Mouse (Mus musculus) B cell, adult (primary cell): Measurements from ENCODE around the gene Olfr891. TPM values are rescaled to one million over a fixed set of nuclear protein-coding genes. Genes with fewer than 3 reads are reported as not detected.

ENCODE experiments used
- total RNA-seq: library from RNA; stranded (reverse); gene quantifications from 4 replicates; pipeline ENCODE4 v1.2.4, GENCODE M21; 2023; ENCODE audit not compliant: inconsistent age

Olfr891 gene
- not detected in 4 replicates for total RNA-seq

DNA sequence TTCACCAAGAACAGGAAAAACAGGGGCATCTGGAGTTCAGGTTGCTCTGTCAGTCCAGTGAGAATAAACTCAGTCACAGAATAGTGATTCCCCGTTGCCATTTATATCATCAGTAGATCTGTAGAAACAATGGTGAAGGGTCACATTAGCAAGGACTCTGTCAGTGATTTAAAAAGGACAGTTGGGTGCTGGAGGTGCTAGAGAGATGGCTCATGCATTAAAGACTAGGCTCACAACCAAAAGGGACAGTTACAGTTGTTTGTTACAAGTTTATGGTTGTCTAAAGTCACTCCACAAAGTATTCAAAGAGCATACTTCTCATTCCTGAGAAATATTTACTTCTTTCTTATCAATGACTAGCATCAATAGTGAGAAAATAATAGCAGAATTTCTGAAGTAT, at the start of gene Olfr891:
Gene Olfr891 (minus strand): TSS at position 101 of the 400 bp plus-strand sequence.

DNA sequence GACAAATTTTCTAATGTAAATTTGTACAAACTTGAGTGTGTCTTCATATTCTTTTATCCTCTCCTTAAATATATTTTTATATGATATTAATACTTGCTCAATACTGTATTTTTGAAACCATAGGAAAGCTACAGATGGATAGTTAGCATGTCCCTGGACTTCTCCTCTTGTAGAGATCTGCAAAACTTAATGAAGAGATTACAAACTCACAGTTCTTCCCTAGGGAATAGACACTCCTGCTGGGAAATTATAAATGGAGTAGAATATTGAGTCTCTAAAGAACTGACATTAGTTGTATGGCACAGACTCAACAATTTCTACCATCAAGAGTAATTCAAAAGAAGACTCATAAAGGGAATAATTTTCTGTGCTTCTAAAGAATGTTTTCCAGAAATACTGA, 37.1 kb upstream of the Olfr891 start, which contains the start of gene Olfr894:
Gene Olfr894 (plus strand): TSS at position 301 of the 400 bp plus-strand sequence.

DNA sequence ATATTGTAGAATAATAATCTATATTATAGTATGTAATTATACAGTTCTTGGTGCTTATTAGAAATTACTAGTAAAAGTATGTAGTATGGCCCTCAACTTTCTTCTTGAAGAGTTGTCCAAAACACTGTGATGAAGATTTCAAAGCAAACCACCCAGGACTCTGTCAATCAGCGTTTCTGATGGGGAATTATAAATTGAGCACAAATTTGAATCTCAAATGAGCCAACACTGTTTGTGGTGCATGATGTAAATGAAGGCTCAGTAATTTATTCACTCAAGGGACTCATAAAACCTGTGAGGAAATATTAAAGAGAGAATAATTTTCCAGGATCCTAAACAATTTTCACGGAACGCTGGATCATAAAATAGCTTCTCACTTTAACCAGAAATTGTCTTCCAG, 27.4 kb upstream of the Olfr891 start, which contains the start of gene Olfr893:
Gene Olfr893 (plus strand): TSS at position 301 of the 400 bp plus-strand sequence.

DNA sequence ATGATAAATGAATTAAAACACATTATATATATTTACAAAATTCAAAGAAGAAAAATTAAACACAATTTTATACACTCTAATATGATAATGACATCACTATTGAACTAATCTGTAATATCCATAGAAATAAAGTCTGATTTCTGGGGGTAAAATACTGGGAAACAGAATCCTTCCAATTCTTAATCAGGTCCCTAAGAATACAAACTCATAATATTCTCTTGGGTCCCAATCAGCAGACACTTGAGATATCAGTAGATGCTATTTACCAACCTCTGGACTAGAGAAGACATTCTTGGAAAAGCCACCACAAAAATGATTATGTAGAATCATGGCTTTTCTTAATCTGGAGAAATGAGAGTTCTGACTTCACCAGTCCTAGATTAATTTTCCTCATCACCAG, 38.4 kb downstream of the Olfr891 start, which contains the start of gene Olfr890:
Gene Olfr890 (plus strand): TSS at position 301 of the 400 bp plus-strand sequence.

Other genes with a start within 250 kb of the Olfr891 start
- not detected in 4 replicates for gene Olfr881, start 189.0 kb downstream of the Olfr891 start, total RNA-seq
- not detected in 4 replicates for gene Olfr883, start 155.0 kb downstream of the Olfr891 start, total RNA-seq
- gene Olfr884, start 134.3 kb downstream of the Olfr891 start, total RNA-seq: not detected in 4 replicates
- gene Olfr885, start 119.5 kb downstream of the Olfr891 start, total RNA-seq: not detected in 4 replicates
- gene Olfr887, start 96.7 kb downstream of the Olfr891 start, total RNA-seq: not detected in 4 replicates
- gene Olfr888, start 72.7 kb downstream of the Olfr891 start, total RNA-seq: not detected in 4 replicates
- not detected in 4 replicates for gene Olfr889, start 65.6 kb downstream of the Olfr891 start, total RNA-seq
- gene Olfr890, start 38.3 kb downstream of the Olfr891 start, total RNA-seq: not detected in 4 replicates
- not detected in 4 replicates for gene Olfr893, start 27.5 kb upstream of the Olfr891 start, total RNA-seq
- not detected in 4 replicates for gene Olfr894, start 37.2 kb upstream of the Olfr891 start, total RNA-seq
- gene Olfr143, start 72.0 kb upstream of the Olfr891 start, total RNA-seq: not detected in 4 replicates
- not detected in 4 replicates for gene Olfr895, start 87.0 kb upstream of the Olfr891 start, total RNA-seq
- not detected in 4 replicates for gene Olfr896-ps1, start 110.3 kb upstream of the Olfr891 start, total RNA-seq
- gene Olfr25, start 148.2 kb upstream of the Olfr891 start, total RNA-seq: not detected in 4 replicates
- gene Olfr898, start 167.6 kb upstream of the Olfr891 start, total RNA-seq: not detected in 4 replicates
- gene Olfr250, start 186.1 kb upstream of the Olfr891 start, total RNA-seq: not detected in 4 replicates
- not detected in 4 replicates for gene Olfr251, start 196.3 kb upstream of the Olfr891 start, total RNA-seq
- not detected in 4 replicates for gene Olfr147, start 220.9 kb upstream of the Olfr891 start, total RNA-seq
- not detected in 4 replicates for gene Olfr901, start 248.6 kb upstream of the Olfr891 start, total RNA-seq